Mouse (Mus musculus) effector memory CD4-positive, alpha-beta T cell, adult 5 months (primary cell): ENCODE measurements around the gene Lce1c. TPM values are rescaled to one million over a fixed set of nuclear protein-coding genes. Genes with fewer than 3 reads are reported as not detected.

Source experiments
- polyA plus RNA-seq: library from polyadenylated mRNA; unstranded; fragments of 100-300 nt; shearing (Covaris generic); gene quantifications from one replicate; pipeline ENCODE4 v1.2.1, GENCODE M21; 2017

Lce1c gene
- not detected for polyA plus RNA-seq

GRCm38 (mm10) chr3:92678947-92679346, at the start of gene Lce1c:
Gene Lce1c, plus strand, starts transcription at chr3:92679247.

GRCm38 (mm10) chr3:92648207-92648606, 30.8 kb upstream of the Lce1c start, which contains the start of gene Lce1a1:
Gene Lce1a1, minus strand, starts transcription at chr3:92648307.

DNA sequence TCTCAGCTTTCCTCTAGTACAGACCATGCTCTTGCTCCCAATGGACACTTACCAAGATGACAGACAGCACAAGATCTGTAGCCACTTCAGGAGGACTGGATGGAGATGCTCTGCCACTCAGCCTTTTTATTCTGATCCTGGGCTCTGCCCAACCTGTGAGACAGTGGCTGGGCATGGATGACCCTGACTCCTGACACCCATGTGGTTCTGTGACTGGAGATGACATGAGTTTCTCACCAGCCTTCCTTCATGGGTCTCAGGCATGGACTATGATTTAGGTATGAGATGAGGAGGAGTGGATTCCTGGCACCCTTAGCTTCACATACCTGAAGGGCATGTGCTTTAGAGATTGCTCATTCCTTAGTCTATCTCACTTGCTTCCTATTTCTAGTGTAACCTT, 22.2 kb upstream of the Lce1c start, which contains the start of gene Lce1b:
TSS of gene Lce1b (minus strand) at position 101 of the 400 bp plus-strand sequence.

DNA sequence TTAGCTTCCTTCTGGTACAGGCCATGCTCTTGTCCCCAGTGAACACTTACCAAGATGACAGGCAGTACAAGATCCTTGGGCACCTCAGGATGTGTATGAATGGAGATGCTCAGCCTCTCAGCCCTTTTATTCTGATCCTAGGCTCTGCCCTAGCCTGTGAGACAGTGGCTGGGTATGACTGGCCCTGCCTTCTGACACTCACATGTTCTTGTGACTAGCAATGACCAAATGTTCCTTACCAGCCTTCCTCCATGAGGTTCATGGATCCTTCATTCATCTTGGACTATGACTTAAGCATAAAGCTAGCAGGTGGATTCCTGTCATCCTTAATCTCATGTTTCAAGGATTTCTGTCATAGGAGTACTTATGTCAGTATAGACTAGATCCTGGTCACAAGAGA, 8.8 kb upstream of the Lce1c start, which contains the start of gene Lce1a2:
TSS of gene Lce1a2 (minus strand) at position 101 of the 400 bp plus-strand sequence.

GRCm38 (mm10) chr3:92687110-92687509, 8.1 kb downstream of the Lce1c start, which contains the start of gene Lce1d:
Gene Lce1d, minus strand, starts transcription at chr3:92687210.

DNA sequence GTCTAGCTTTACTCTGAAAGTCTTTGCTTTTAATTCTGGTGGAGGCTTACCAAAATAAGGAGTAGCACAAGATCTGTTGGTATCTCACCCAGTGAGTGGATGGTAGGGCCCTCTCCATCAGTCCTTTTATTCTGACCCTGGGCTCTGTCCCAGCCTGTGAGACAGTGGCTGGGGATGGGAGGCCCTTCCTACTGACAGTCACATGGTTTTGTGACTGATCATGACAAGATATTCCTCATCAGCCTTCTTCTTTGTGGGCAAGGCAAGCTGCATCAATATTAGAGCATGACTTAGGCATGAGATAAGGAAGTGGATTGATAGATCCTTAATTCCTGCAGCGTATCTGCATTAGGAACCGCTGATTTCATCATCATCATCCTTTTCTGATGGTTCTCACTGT, 29.9 kb downstream of the Lce1c start, which contains the start of gene Lce1e:
TSS of gene Lce1e (minus strand) at position 101 of the 400 bp plus-strand sequence.

GRCm38 (mm10) chr3:92720250-92720649, 41.2 kb downstream of the Lce1c start, which contains the start of gene Lce1f:
Gene Lce1f, minus strand, starts transcription at chr3:92720350.

Other genes with a start within 250 kb of the Lce1c start
- gene Gm9774, start 249.8 kb upstream of the Lce1c start, polyA plus RNA-seq = 27.2 TPM
- not detected for gene Sprr2k, start 246.7 kb upstream of the Lce1c start, polyA plus RNA-seq
- gene Sprr1b, start 240.5 kb upstream of the Lce1c start, polyA plus RNA-seq = not detected
- not detected for gene Sprr3, start 220.5 kb upstream of the Lce1c start, polyA plus RNA-seq
- gene Sprr1a, start 193.4 kb upstream of the Lce1c start, polyA plus RNA-seq = not detected
- not detected for gene Sprr4, start 178.8 kb upstream of the Lce1c start, polyA plus RNA-seq
- not detected for gene 2310046K23Rik, start 144.7 kb upstream of the Lce1c start, polyA plus RNA-seq
- not detected for gene Ivl, start 105.5 kb upstream of the Lce1c start, polyA plus RNA-seq
- gene Smcp, start 90.2 kb upstream of the Lce1c start, polyA plus RNA-seq = not detected
- not detected for gene 2210017I01Rik, start 71.8 kb upstream of the Lce1c start, polyA plus RNA-seq
- gene Lce6a, start 57.6 kb upstream of the Lce1c start, polyA plus RNA-seq = not detected
- gene Lce1a1, start 30.9 kb upstream of the Lce1c start, polyA plus RNA-seq = not detected
- not detected for gene Lce1b, start 22.3 kb upstream of the Lce1c start, polyA plus RNA-seq
- gene Lce1a2, start 8.9 kb upstream of the Lce1c start, polyA plus RNA-seq = not detected
- gene Lce1d, start 8.0 kb downstream of the Lce1c start, polyA plus RNA-seq = not detected
- not detected for gene Lce1e, start 29.8 kb downstream of the Lce1c start, polyA plus RNA-seq
- not detected for gene Lce1f, start 41.1 kb downstream of the Lce1c start, polyA plus RNA-seq
- not detected for gene Gm38119, start 59.8 kb downstream of the Lce1c start, polyA plus RNA-seq
- gene Lce1g, start 73.1 kb downstream of the Lce1c start, polyA plus RNA-seq = not detected
- not detected for gene Lce1h, start 85.8 kb downstream of the Lce1c start, polyA plus RNA-seq
- gene Lce1i, start 99.7 kb downstream of the Lce1c start, polyA plus RNA-seq = not detected
- gene Lce1j, start 111.3 kb downstream of the Lce1c start, polyA plus RNA-seq = not detected
- gene Lce1k, start 128.6 kb downstream of the Lce1c start, polyA plus RNA-seq = not detected
- gene Kprp, start 148.0 kb downstream of the Lce1c start, polyA plus RNA-seq = not detected
- gene Lce1l, start 172.0 kb downstream of the Lce1c start, polyA plus RNA-seq = not detected
- gene 2310050C09Rik, start 191.0 kb downstream of the Lce1c start, polyA plus RNA-seq = not detected
- not detected for gene Lce3a, start 247.0 kb downstream of the Lce1c start, polyA plus RNA-seq